Mouse (Mus musculus): ENCODE measurements at regions not wholly inside any gene's neighbourhood (a gene's known extent, or its start where the extent isn't known, plus 50 kb on each side); places are given as distances from the start of the nearest gene placed in this dataset.

DNA sequence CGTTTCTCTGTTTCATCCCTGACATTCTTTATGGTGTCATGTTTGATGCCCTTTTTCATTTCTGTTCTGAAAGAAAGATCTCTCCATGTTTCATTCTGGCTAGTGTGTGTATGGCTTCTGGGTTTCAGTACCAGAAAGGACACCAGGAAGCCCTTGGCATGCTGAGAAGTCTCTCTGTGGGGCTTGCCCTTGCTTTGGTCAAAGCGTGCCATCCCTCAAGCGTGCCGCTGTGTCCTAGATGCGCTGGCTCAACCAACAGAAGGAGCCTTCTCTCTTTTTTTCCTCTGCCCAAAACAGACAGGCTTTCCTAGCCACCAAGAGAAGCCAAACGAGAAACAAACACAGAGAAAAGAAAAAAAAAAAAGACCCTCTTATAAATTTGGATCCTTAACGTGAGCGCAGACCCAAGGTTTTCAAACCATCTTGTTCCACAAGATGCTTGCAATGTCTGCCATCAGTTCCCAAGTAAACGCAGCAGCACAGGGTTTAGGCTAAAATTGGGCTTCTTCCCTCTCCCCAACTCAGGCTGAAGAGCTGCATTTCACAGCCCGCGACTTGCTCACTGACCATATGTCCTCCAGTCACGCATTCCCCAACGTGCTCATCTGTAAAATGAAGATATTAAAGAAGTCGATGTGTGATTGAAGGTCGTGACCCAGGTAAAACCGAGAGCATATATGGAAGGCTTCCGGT lies 97.3 kb upstream of the Foxn2 start:
- peak; percentile 68 for DNase-seq

DNA sequence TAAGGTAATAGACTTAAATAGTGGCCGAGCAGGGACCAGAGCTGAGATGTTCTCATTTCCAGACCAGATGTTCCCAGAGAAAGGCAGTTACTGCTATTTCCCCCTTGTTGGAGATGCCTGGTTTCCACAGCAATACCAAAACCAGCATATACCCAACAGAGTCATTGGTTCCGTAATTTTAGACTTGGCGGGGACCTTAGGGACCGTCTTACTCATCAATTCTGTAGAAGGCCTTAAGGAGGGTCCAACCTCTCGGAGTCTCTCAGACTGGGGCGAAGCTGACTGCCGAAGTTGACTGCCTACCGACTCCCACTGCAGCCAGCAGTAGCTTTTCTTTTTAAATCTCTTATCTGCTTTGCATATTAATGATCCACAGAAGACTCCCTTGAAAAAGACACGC lies 95.1 kb upstream of the Foxn2 start:
- peak; percentile 90 for DNase-seq

DNA sequence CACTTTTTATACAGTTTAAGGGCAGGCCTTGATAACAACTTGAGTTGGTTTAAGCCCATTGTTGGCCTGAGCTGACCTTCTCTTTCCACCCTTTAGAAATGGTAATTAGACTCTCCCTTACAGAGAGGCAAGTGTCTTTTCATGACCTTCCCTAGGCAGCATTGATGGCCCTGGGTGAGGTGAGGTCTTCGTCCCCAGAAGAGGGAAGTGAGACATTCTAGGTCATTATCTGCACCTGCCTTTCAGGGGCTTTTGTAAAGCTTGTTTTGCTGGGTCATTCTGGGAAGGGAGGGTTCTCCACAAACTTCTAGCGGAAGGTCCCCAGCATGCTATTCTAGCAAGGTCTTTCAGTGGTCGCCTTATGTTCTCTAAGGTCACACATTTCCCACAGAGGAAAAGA lies 93.6 kb upstream of the Foxn2 start:
- DNase-seq = no peak

DNA sequence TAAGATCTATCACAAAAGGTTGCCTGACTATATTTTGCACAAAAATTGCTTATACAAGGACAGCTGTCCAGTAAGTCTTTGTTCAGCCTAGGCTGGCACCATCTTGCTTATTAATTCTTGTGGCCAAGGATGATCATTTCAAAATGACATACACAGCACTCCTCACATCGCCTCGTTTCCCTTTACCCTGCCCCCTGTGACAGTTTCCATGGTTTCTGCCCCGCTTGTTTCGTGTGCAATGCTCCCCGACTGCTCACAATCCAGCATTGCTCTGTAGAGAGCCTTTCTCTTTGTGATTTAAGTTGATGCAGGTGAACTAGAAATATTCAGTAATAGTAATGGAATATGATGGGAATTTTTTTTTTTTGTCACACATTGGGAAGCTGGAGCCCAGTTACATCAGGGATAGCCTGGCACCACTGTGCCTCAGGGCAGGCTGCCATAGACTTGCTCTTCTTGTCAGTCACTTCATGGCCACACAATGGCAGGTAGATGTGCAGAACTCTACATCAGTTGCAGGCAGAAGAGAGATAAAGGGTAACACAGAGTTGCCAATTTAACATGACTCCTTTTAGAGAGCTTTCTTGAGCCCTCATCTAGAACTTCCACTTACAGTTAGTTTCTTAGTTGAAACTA lies 90.6 kb upstream of the Foxn2 start:
- no peak for DNase-seq

DNA sequence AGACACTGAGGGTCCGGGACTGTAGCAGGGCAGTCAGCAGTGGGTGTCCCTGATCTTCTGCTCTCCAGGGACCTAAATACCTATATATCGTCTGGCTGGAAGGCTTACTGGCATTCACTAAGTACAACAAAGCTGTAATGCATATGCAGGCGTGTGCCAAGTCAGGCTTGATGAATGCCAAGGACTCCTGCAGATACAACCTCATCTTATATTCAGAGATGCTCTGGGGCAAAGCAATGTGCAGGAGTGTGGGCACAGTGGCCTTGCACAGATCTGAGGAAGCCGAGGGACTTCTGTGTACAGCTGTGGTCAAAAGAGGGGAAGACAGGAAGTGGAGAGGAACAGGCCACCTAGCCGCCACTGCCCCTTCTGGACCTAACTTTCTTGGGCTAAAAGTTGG lies 89.5 kb upstream of the Foxn2 start:
- DNase-seq = peak; percentile 48

DNA sequence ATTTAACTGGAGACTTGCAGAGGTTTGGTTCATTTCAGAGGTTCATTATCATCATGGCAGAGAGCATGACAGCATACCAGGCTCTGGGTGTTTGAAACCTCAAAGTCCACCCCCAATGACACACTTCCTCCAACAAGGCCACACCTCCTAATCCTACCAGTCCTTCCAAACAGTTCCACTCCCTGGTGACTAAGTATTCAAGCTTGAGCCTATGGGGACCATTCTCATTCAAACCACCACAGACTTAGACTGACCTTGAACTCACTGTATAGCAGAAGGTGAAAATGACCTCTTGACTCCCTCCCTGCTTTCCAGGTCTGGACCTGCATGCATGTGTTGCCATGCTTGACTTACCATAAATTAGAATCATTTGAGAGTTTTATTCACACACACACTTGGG lies 87.6 kb upstream of the Foxn2 start:
- peak; percentile 23 for DNase-seq

DNA sequence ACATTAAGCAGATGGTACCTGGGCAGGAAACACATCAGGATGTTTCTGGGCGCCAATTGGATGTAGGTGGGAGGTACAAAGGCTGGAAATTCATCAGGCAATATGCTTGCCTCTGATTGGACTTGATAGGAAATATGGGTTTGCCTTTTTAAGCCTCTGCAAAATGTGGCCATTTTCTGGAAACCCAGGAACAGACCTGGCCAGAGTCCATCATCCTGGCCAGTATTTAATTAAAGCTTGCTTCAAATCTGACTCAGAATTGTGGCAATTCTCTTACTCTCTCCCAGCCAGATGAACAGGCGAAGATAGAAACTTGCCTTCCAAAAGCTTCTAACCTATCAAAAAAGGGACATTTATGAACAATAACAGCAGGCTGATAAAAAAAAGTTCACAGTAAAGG lies 79.3 kb upstream of the Foxn2 start:
- DNase-seq = peak; percentile 52

DNA sequence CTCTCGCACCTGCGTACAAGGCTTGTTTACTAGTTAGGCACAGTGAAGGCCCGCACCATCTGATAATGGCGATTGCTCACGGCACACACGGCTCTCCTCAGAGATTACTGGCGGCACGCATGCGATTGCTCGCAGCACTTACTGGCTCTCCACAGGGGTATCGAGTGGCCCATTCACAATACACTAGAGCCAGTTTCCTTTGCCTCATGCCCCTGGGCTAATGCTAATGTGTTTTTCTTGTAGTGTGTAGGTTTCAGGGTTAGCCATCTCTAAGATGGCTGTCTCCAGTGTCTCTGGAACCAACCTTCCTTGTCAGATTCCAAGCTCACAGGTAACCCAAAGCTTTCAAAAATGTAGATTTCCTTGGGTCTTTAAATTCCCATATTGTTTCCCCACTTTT lies 78.1 kb upstream of the Foxn2 start:
- peak; percentile 33 for DNase-seq

DNA sequence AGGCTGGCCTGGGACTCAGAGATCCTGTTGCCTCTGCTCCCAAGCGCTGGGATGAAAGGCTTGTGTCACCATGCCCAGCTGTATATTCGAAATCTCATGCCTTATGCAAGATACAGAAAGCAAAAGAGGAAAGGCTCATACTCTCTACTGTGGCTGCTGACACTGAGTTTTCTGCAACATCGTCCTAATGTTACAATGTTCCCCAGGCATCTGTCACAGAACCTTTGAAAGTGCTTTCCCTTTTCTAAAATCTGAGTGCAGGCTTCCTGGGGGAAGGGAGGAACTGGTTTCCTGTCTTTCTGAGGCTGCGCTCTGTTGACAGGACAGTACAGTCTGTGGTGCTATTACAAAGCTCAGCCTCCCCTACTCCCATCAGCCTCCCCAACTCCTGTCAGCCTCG lies 72.6 kb upstream of the Foxn2 start:
- peak; percentile 93 for DNase-seq

DNA sequence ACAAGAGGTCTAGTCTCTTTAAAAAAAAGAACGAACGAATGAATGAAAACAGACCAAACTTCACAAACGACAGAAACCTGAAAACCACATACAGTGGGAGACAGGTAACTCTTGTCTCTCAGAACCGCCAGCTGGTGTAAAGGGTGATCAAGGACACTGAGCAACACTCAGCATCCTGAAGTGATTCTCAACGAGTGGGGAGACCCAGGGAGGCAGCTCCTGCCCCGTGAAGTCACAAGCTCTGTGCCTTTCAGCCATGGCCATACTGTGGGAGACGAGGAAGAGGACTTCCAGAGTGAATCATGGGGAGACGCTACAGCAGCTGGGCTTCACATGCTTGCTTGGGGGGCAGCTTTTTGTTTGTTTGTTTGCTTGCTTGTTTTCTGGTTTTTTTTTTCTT lies 70.5 kb upstream of the Foxn2 start:
- peak; percentile 70 for DNase-seq

DNA sequence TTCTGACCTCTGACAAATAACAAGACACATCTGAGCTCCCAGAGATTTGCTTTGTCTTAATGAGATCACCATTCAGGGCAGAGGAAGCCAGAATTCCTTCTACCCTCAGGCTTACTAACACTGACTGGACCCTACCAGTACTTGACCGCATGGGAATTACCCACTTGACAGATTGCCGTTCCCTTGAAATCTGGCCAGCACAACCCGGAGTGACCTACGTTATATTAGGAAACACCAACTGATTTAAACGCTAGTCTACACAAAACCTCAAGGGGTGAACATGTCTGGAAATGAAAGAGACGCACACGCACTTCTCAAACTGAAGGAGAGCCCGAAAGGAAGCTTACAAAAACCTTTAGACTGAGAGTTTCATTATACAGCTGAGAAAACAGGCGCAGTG lies 69.8 kb upstream of the Foxn2 start:
- DNase-seq = peak; percentile 92

DNA sequence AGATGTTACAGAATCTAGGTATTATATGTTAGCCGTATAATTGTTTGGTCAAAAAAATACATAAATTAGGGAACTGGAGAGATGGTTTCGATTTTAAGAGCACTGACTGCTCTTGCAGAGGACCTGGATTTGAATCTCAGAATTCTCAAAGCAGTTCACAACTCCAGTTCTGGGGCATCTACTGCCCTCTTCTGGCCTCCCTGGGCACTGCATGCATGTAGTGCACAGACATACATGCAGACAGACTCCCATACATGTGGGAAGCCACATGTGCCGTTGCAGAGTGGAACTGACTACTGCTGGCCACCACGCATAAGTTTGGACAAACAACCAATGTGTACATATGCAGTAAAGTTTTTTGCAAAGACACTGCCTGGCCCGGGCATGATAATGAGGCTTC lies 62.0 kb upstream of the Foxn2 start:
- no peak for DNase-seq

DNA sequence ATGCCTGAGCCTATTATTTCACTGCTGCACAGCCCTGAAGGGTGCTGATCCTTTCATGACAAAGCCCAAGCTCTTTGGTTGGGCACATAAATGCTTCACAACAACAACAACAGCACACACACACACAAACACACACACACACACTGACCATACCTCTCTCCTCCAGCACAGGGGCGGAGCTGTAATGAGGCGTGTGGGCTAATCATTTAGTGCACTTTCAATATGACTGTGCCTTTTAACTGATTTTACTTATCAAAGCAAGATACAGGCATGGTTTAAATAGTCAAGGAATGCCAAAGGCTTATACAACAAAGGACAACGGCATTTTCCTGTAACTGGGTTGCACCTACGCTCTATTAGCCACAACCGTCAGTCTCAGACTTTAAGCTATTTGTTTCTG lies 61.1 kb upstream of the Foxn2 start:
- DNase-seq = peak; percentile 9

DNA sequence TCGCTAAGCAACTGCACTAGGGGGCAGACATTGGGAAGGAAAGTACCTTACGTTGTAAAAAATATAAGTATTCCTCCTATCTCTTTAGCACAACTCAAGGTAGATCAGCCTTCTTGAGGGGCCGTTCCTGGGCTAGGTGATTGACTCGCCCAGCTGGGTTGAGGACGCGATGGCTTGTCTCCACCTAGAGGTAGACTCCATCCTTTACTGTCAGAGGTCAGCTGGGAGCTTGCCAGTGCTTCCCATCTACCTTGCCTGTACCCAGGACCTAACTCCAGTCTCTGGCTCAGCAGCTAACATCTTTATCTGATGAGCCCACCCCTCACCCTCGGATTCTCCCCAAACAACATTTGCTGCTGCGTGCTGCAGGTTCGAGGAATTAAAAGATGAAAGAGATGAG lies 59.4 kb upstream of the Foxn2 start:
- DNase-seq = peak; percentile 82

DNA sequence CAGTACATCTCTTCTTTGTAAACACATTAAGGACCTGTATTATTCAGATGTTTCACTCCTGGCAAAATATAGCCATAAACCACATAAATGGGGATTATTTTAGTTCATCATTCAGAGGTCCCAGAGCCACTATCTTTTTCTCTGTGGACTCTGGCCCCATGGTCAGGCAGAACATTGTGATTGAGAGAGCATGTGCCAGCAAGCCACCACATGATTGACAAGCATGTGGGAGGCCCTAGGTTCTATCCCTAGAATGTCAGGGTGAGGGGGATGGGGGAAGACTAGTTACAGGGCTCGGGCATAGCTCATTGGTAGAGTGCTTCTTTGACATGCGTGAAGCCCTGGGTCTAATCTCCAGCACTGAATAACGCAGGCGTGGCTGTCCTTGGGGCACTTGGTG lies 57.1 kb upstream of the Foxn2 start:
- peak; percentile 60 for DNase-seq

DNA sequence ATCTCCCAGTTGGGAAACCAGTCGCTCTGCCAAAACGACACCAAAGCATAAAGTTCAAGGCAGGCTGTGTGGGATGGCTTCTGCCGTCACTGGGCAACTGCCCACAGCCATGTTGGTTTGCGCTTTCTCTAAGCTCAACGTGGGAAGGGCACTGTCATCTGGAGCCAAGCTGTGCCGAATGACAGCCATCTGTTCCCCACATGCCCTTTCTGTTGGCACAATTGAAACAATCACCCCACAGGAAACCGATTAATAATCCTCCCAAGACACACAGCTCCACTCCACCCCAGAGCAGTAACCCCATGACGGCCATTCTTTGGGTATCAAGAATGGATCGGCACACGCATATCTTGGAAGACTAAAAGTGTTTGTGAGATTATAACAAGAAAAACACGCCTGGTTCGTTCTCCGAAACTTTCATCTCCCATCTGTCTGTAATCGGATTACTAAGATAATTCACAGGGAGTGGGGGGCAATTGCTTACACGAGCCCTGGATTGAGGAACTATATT lies 52.0 kb upstream of the Foxn2 start:
- DNase-seq = peak; percentile 58

DNA sequence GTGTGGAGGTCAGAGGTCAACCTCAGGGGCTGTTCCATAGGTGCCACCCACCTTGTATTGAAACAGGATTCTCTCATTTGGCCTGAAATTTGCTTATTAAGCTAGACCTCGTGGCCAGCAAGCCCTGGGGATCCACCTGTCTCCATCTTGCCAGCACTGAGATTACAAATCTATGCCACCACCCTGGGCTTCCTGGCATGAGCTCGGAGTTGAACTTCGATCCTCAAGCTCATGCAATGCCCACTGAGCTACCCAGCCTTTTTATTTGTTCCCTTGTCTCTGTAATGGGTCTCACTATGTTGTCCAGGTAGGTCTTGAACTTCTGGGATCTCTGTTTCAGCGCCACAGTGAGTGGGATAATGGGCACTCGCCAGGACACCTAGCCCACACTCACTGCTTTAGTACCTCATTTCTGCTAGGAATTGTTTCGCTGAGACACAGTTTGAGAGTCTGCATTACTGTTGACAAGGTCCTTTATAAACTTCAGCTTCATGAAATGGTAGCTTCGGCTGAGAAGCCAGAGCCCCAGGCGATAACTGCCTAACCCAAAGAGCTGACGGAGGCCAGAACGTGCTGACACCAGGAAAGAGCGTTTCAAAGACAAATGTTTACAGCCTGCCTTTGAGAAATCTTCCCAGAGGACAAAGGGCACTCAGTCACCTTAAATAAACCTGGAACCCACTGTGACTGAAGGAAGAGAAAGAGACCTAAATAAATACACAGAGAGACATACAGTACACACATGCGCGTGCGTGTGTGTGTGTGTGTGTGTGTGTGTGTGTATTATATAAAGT lies 50.6 kb upstream of the Foxn2 start:
- peak; percentile 66 for DNase-seq
